Mouse (Mus musculus) neural tube, embryonic 11.5 days (tissue): ENCODE data around the gene Mphosph6. TPM values are rescaled to one million over a fixed set of nuclear protein-coding genes. Genes with fewer than 3 reads are reported as not detected.

ENCODE experiments used
- ATAC-seq: fragments of 200-750 bp; cut with Nextera tagmentation; 2 replicates; pipeline ENCODE4 v1.8.0; 2017; ENCODE audit warnings: moderate number of reproducible peaks, mild to moderate bottlenecking, moderate TSS enrichment, moderate library complexity; ENCODE audit not compliant: insufficient read depth, low FRiP score, low TSS enrichment
- DNase-seq: peaks from one replicate; pipeline ENCODE4 v3.0.0-alpha.2; 2015; ENCODE audit warnings: low spot score
- H3K27ac ChIP-seq: fragments of 300-500 bp; sonication (generic); 2 replicates; pipeline ENCODE4 v1.5.1; 2014; ENCODE audit warnings: low read depth, mild to moderate bottlenecking, low read length
- H3K27me3 ChIP-seq: fragments of 300-500 bp; sonication (generic); 2 replicates; pipeline ENCODE4 v1.6.1; 2014; ENCODE audit warnings: mild to moderate bottlenecking, low read length, mixed read lengths; ENCODE audit not compliant: control insufficient read depth, insufficient read depth
- H3K36me3 ChIP-seq: fragments of 300-500 bp; sonication (generic); 2 replicates; pipeline ENCODE4 v1.6.1; 2014; ENCODE audit warnings: mild to moderate bottlenecking, low read length, moderate library complexity, mixed read lengths; ENCODE audit not compliant: control insufficient read depth, insufficient read depth
- H3K4me1 ChIP-seq: fragments of 300-500 bp; sonication (generic); 2 replicates; pipeline ENCODE4 v1.6.1; 2014; ENCODE audit warnings: low read length, mixed read lengths; ENCODE audit not compliant: control insufficient read depth, insufficient read depth
- H3K4me2 ChIP-seq: fragments of 300-500 bp; sonication (generic); 2 replicates; pipeline ENCODE4 v1.6.1; 2014; ENCODE audit warnings: low read depth, mild to moderate bottlenecking, moderate library complexity
- H3K4me3 ChIP-seq: fragments of 300-500 bp; sonication (generic); 2 replicates; pipeline ENCODE4 v1.5.1; 2014; ENCODE audit warnings: low read depth, low read length
- H3K9ac ChIP-seq: fragments of 300-500 bp; sonication (generic); 2 replicates; pipeline ENCODE4 v1.6.1; 2014; ENCODE audit warnings: mild to moderate bottlenecking, low read length
- H3K9me3 ChIP-seq: fragments of 300-500 bp; sonication (generic); 2 replicates; pipeline ENCODE4 v1.6.1; 2016; ENCODE audit warnings: low read length; ENCODE audit not compliant: control insufficient read depth
- WGBS: fragments of 180-500 bp; shearing (Covaris S2); extraction: QIAGEN DNeasy Blood & Tissue Kit; methylation state at CpG from one replicate; pipeline ENCODE4 v1.1.7; 2014; 5-methylcytosine and 5-hydroxymethylcytosine counted together
- polyA plus RNA-seq: library from polyadenylated mRNA; unstranded; fragments of >200 nt; fragmentation: Nextera tagmentation; extraction: Ambion mirVana; gene quantifications from 2 replicates; pipeline ENCODE4 v1.2.1, GENCODE M21; 2014

Mphosph6 gene
- polyA plus RNA-seq, 1 experiment from 2014 or later = 59.5 TPM

GRCm38 (mm10) chr8:117776075-117776474 lies 25.7 kb downstream of the Mphosph6 start:
- no peak for ATAC-seq
- WGBS = 88% methylated on average over 10 of the region's 10 CpGs
- H3K36me3 ChIP-seq = no peaks in the 10 kb centered on the region

GRCm38 (mm10) chr8:117775626-117776025 lies 26.1 kb downstream of the Mphosph6 start:
- Histone ChIP-seq H3K36me3 (no peaks in the 10 kb centered on the region), H3K4me1 (no peaks in the 10 kb centered on the region), H3K4me2 (no peak overlapping the region), H3K27ac (no peak overlapping the region), H3K9me3 (no peaks in the 10 kb centered on the region), H3K4me3 (no peak overlapping the region), H3K9ac (no peak overlapping the region), H3K27me3 (no peaks in the 10 kb centered on the region)
- no peak for DNase-seq
- 41% methylated on average over 10 of the region's 10 CpGs for WGBS
- ATAC-seq = no peak

More at GRCm38 (mm10) chr8:117776075-117776474, 25.7 kb downstream of the Mphosph6 start:
- H3K27ac ChIP-seq = no peak overlapping the region
- no peaks in the 10 kb centered on the region for H3K4me1 ChIP-seq
- DNase-seq = no peak
- H3K9ac ChIP-seq = no peak overlapping the region
- H3K9me3 ChIP-seq = no peaks in the 10 kb centered on the region
- no peaks in the 10 kb centered on the region for H3K27me3 ChIP-seq
- H3K4me2 ChIP-seq = no peak overlapping the region
- no peak overlapping the region for H3K4me3 ChIP-seq

GRCm38 (mm10) chr8:117772597-117772996 lies 29.1 kb downstream of the Mphosph6 start:
- H3K4me3 ChIP-seq = no peak overlapping the region
- H3K27ac ChIP-seq = no peak overlapping the region
- no peaks in the 10 kb centered on the region for H3K4me1 ChIP-seq
- no peak overlapping the region for H3K9ac ChIP-seq
- ATAC-seq = no peak
- H3K9me3 ChIP-seq = no peaks in the 10 kb centered on the region
- DNase-seq = no peak
- no peak overlapping the region for H3K4me2 ChIP-seq
- WGBS = 44% methylated on average over 2 of the region's 2 CpGs
- no peaks in the 10 kb centered on the region for H3K27me3 ChIP-seq
- H3K36me3 ChIP-seq = no peaks in the 10 kb centered on the region

GRCm38 (mm10) chr8:117772126-117772525 lies 29.6 kb downstream of the Mphosph6 start:
- DNase-seq (peak; percentile 40), ATAC-seq (no peak)
- no peaks in the 10 kb centered on the region for H3K36me3 ChIP-seq
- H3K9me3 ChIP-seq = no peaks in the 10 kb centered on the region
- H3K27ac ChIP-seq = no peak overlapping the region
- H3K9ac ChIP-seq = no peak overlapping the region
- H3K4me1 ChIP-seq = no peaks in the 10 kb centered on the region
- WGBS = 63% methylated on average over 2 of the region's 2 CpGs
- no peak overlapping the region for H3K4me2 ChIP-seq
- H3K4me3 ChIP-seq = no peak overlapping the region
- no peaks in the 10 kb centered on the region for H3K27me3 ChIP-seq

GRCm38 (mm10) chr8:117771115-117771836 lies 30.5 kb downstream of the Mphosph6 start:
- Histone ChIP-seq H3K36me3 (no peaks in the 10 kb centered on the region), H3K9me3 (no peaks in the 10 kb centered on the region), H3K9ac (no peak overlapping the region), H3K27me3 (no peaks in the 10 kb centered on the region), H3K4me3 (no peak overlapping the region), H3K27ac (no peak overlapping the region), H3K4me1 (no peaks in the 10 kb centered on the region), H3K4me2 (no peak overlapping the region)
- WGBS = 89% methylated on average over 9 of the region's 9 CpGs
- DNase-seq (no peak), ATAC-seq (no peak)

GRCm38 (mm10) chr8:117768971-117769370 lies 32.8 kb downstream of the Mphosph6 start:
- H3K36me3 ChIP-seq = no peaks in the 10 kb centered on the region
- H3K9ac ChIP-seq = no peak overlapping the region
- no peak overlapping the region for H3K27ac ChIP-seq
- no peaks in the 10 kb centered on the region for H3K9me3 ChIP-seq
- H3K4me2 ChIP-seq = no peak overlapping the region
- WGBS = 81% methylated on average over 6 of the region's 7 CpGs
- DNase-seq (no peak), ATAC-seq (no peak)
- no peaks in the 10 kb centered on the region for H3K4me1 ChIP-seq
- no peak overlapping the region for H3K4me3 ChIP-seq
- no peaks in the 10 kb centered on the region for H3K27me3 ChIP-seq

- Histone ChIP-seq H3K4me3 (no peak overlapping the region), H3K4me2 (no peak overlapping the region), H3K27me3 (no peaks in the 10 kb centered on the region), H3K9ac (no peak overlapping the region), H3K4me1 (no peaks in the 10 kb centered on the region), H3K36me3 (no peaks in the 10 kb centered on the region), H3K9me3 (no peaks in the 10 kb centered on the region), H3K27ac (no peak overlapping the region)
- no peak for ATAC-seq
- DNase-seq = no peak
- 85% methylated on average over 5 of the region's 5 CpGs for WGBS
Observed at GRCm38 (mm10) chr8:117765947-117766346, 35.8 kb downstream of the Mphosph6 start.

- WGBS = 80% methylated on average over 4 of the region's 4 CpGs
- ATAC-seq = no peak
- H3K36me3 ChIP-seq = no peaks in the 10 kb centered on the region
- no peak overlapping the region for H3K9ac ChIP-seq
- no peaks in the 10 kb centered on the region for H3K4me1 ChIP-seq
- no peak for DNase-seq
- no peaks in the 10 kb centered on the region for H3K27me3 ChIP-seq
- H3K4me3 ChIP-seq = no peak overlapping the region
- H3K9me3 ChIP-seq = no peaks in the 10 kb centered on the region
- no peak overlapping the region for H3K27ac ChIP-seq
- H3K4me2 ChIP-seq = no peak overlapping the region
Observed at GRCm38 (mm10) chr8:117764625-117765024, 37.1 kb downstream of the Mphosph6 start.

GRCm38 (mm10) chr8:117762776-117763175 lies 39.0 kb downstream of the Mphosph6 start:
- WGBS = 86% methylated on average over 6 of the region's 6 CpGs
- ATAC-seq (no peak), DNase-seq (no peak)
- Histone ChIP-seq H3K27me3 (no peaks in the 10 kb centered on the region), H3K9ac (no peak overlapping the region), H3K9me3 (no peaks in the 10 kb centered on the region), H3K4me3 (no peak overlapping the region), H3K27ac (no peak overlapping the region), H3K4me2 (no peak overlapping the region), H3K4me1 (no peaks in the 10 kb centered on the region), H3K36me3 (no peaks in the 10 kb centered on the region)
